Mouse (Mus musculus): ENCODE results near the gene Ddit4l.

DNA sequence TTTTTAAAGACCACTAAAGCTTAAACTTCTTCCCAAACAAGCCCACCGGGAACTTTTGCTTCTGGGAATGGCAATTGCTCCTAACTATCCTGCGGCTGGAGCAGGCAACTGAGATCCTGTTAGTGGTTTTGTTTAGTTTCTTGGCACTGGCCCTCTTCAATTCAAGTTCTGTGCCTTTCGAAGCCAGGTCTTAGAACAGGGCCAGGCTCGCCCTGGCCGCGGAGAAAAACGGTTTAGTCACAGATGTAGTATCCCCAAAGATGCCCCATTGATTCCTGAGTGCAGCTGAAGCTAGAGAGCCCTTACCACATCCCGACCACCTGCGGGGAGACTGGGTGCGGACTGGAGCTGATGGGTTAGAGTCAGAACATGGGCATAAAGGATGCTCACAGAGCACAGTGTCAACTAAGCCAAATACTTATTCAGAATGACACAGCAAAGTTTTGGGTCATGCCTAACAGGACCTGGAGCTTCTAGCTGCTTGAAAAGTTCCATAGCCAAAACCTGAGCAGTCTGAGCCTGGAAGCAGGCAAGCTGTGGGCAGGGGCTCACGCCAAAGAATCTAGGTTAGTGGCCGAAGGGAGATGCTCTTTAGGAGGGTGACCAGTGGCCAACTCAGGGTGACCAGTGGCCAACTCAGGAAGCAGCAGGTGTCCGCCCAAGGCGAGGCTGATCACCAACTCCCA, 1.6 kb downstream of the Ddit4l start:
- TF ChIP-seq CTCF (IDR thresholded peaks at IDR 0.05; ENCODE audit: low read depth) (no peak), EP300 (IDR thresholded peaks at IDR 0.05; ENCODE audit: low read depth) (no peak)

Data from heart, postnatal 0 days (tissue).